Mouse (Mus musculus): ENCODE data around the gene Adamtsl1. TPM values are rescaled to one million over a fixed set of nuclear protein-coding genes. Genes with fewer than 3 reads are reported as not detected.

The Adamtsl1 gene
- polyA plus RNA-seq, 1 experiment from 2014 or later = 11.5 TPM

DNA sequence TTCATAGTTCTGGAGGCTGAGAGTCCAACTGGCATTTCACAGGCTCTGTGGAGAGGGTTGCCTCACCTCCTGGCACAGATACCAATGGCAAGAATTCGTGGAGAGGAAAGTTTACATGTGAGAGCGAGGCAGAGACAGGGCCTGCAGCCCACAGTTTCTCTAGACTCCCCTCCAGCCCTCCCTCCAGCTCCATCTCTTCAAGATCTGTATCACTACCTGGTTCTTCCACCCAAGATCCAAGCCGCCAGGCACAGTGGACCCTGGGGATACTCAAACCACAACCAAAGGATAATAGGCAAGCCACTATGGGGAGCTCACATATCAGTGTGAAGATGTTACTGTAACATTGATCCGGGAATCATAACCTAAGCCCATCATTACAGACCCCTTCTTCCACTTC, 546.6 kb downstream of the Adamtsl1 start:
- no peaks in the 10 kb centered on the region for H3K9me3 ChIP-seq (ENCODE audit: control insufficient read depth, low read length)
- no peak for ATAC-seq (ENCODE audit: low FRiP score)
- no peak overlapping the region for H3K4me2 ChIP-seq (replicated peaks)
- no peak overlapping the region for H3K9ac ChIP-seq
- WGBS = 87% methylated on average over 4 of the region's 4 CpGs
- H3K27ac ChIP-seq = no peak overlapping the region
- no peaks in the 10 kb centered on the region for H3K4me1 ChIP-seq (replicated peaks; ENCODE audit: control insufficient read depth, insufficient read depth, low read length)
- H3K27me3 ChIP-seq (ENCODE audit: control insufficient read depth, insufficient read depth, low read length) = no peaks in the 10 kb centered on the region
- H3K36me3 ChIP-seq (replicated peaks; ENCODE audit: control insufficient read depth, insufficient read depth) = no peaks in the 10 kb centered on the region
- no peak for DNase-seq (ENCODE audit: low spot score)
- H3K4me3 ChIP-seq (replicated peaks; ENCODE audit: low read length) = no peak overlapping the region

DNA sequence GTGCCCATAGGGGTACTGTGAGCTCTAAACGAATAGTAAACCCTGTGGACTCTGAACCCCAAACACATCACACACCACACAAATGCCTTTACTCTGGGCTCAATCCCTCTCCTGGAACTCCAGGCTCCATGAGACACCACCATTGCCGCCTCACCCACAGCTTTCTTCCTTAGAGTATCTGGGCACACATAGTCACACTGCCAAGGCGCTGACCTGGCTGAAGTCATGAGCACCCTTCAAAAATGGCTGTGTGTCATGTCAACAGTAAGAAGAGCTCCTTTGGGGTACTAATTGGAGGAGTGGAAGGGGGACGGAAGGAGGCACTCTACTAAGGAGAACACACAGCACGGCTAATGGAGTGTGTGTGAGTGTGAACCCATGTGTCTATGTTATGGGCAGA, 554.4 kb downstream of the Adamtsl1 start:
- H3K27me3 ChIP-seq (ENCODE audit: control insufficient read depth, insufficient read depth, low read length) = no peaks in the 10 kb centered on the region
- ATAC-seq (ENCODE audit: low FRiP score) (no peak), DNase-seq (ENCODE audit: low spot score) (no peak)
- no peaks in the 10 kb centered on the region for H3K9me3 ChIP-seq (ENCODE audit: control insufficient read depth, low read length)
- no peak overlapping the region for H3K4me2 ChIP-seq (replicated peaks)
- no peak overlapping the region for H3K4me3 ChIP-seq (replicated peaks; ENCODE audit: low read length)
- H3K27ac ChIP-seq = peak overlapping the region; percentile 60
- H3K4me1 ChIP-seq (replicated peaks; ENCODE audit: control insufficient read depth, insufficient read depth, low read length) = peaks cover 9% of the 10 kb centered on the region; the same call in 1 of the 2 replicates
- H3K36me3 ChIP-seq (replicated peaks; ENCODE audit: control insufficient read depth, insufficient read depth) = no peaks in the 10 kb centered on the region
- no peak overlapping the region for H3K9ac ChIP-seq
- 83% methylated on average over 5 of the region's 5 CpGs for WGBS

DNA sequence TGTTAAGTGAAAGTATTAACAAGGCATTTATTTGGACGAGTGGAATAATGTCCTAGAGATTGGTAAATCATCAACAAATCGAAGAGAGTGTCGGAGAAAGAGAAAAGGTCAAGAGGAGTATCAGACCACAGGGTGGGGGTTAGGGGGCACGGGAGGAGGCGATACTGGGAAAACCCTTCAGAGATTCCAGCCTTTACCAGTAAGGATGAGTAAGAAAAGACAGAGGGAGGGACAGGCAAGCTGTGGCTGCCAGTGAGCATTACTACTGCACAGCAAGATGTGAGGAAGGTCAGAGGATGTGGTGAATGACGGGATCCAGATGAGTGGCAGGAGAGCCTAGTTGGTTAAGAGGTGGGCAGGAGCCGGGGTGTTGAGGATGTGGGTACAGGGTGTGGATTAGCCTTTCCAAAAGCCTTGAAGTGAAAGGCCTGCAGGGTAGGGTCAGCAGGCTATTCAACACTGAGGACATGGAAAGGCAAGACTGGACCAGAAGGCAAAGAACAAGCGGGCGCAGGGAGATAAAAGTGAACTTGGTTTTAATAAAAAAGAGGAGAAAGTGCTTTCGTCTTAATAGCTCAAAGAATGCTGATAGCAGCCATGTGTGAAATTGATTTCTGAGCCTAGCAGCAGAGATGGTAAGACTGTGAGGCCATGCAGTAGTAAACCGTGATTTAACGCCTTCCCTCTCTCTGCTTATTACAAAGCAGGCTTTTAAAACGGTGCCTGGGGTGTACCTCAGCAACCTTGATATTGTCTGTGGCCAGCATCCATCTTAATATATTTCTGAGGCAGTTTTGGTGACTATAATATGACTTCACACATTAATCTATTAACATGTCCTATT, 555.1 kb downstream of the Adamtsl1 start:
- no peaks in the 10 kb centered on the region for H3K27me3 ChIP-seq (ENCODE audit: control insufficient read depth, insufficient read depth, low read length)
- no peaks in the 10 kb centered on the region for H3K9me3 ChIP-seq (ENCODE audit: control insufficient read depth, low read length)
- no peak overlapping the region for H3K4me3 ChIP-seq (replicated peaks; ENCODE audit: low read length)
- H3K4me1 ChIP-seq (replicated peaks; ENCODE audit: control insufficient read depth, insufficient read depth, low read length) = peaks cover 9% of the 10 kb centered on the region; the same call in 1 of the 2 replicates
- H3K27ac ChIP-seq = peak overlapping the region; percentile 60
- no peak overlapping the region for H3K4me2 ChIP-seq (replicated peaks)
- DNase-seq (ENCODE audit: low spot score) (peak; percentile 44), ATAC-seq (ENCODE audit: low FRiP score) (peak; percentile 82)
- H3K9ac ChIP-seq = 0 out of 2 replicates have a peak overlapping the region, but pooled peaks have one; percentile 22
- WGBS = 40% methylated on average over 13 of the region's 13 CpGs
- no peaks in the 10 kb centered on the region for H3K36me3 ChIP-seq (replicated peaks; ENCODE audit: control insufficient read depth, insufficient read depth)

DNA sequence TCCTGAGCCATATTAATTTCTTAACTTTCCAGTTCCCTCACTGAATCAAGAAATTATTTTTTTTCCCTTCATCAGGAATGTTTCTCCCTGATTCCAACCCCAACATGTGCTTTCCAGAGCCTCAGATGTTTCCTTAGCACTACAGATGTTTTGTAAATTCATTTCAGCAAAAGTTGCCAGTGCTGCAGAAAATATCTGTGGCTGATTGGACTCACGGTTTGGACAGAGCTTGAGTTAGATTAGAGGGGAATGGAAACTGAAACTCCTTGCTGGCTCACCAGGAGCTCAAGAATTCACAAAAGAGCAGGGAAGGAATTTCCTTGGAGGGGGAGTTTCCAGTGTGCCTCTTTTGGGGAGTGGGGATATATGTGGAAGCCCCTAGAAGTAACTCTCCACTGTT, 560.9 kb downstream of the Adamtsl1 start:
- no peak for ATAC-seq (ENCODE audit: low FRiP score)
- no peaks in the 10 kb centered on the region for H3K27me3 ChIP-seq (ENCODE audit: control insufficient read depth, insufficient read depth, low read length)
- no peak overlapping the region for H3K4me3 ChIP-seq (replicated peaks; ENCODE audit: low read length)
- H3K9me3 ChIP-seq (ENCODE audit: control insufficient read depth, low read length) = no peaks in the 10 kb centered on the region
- no peak for DNase-seq (ENCODE audit: low spot score)
- H3K36me3 ChIP-seq (replicated peaks; ENCODE audit: control insufficient read depth, insufficient read depth) = no peaks in the 10 kb centered on the region
- H3K4me1 ChIP-seq (replicated peaks; ENCODE audit: control insufficient read depth, insufficient read depth, low read length) = no peaks in the 10 kb centered on the region; the same call in 1 of the 2 replicates
- 43% methylated on average over 1 of the region's 1 CpGs for WGBS
- no peak overlapping the region for H3K4me2 ChIP-seq (replicated peaks)
- H3K27ac ChIP-seq = no peak overlapping the region
- no peak overlapping the region for H3K9ac ChIP-seq

DNA sequence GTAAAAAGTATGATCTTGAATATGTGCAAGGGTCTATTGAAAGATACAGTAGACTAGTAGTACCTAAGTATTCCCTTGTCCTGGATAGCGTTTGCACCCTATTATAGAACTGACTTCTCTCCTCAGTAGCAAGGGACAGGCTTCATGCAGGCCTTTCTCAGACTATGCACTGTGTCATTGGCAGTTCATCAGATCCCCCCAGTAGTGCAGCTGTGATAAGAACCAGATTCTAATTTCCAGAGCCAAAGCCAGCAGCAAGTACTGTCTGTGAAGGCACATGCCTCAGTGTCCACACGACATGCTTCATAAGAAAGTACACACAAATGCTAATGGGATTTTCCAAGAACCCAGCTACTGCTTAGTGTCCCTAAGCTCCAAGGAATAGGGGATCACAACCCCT, 563.4 kb downstream of the Adamtsl1 start:
- no peak overlapping the region for H3K4me3 ChIP-seq (replicated peaks; ENCODE audit: low read length)
- no peak overlapping the region for H3K9ac ChIP-seq
- ATAC-seq (ENCODE audit: low FRiP score) = no peak
- 92% methylated on average over 2 of the region's 2 CpGs for WGBS
- no peaks in the 10 kb centered on the region for H3K36me3 ChIP-seq (replicated peaks; ENCODE audit: control insufficient read depth, insufficient read depth)
- no peaks in the 10 kb centered on the region for H3K9me3 ChIP-seq (ENCODE audit: control insufficient read depth, low read length)
- H3K27me3 ChIP-seq (ENCODE audit: control insufficient read depth, insufficient read depth, low read length) = no peaks in the 10 kb centered on the region
- DNase-seq (ENCODE audit: low spot score) = no peak
- H3K27ac ChIP-seq = no peak overlapping the region
- no peak overlapping the region for H3K4me2 ChIP-seq (replicated peaks)
- H3K4me1 ChIP-seq (replicated peaks; ENCODE audit: control insufficient read depth, insufficient read depth, low read length) = no peaks in the 10 kb centered on the region

DNA sequence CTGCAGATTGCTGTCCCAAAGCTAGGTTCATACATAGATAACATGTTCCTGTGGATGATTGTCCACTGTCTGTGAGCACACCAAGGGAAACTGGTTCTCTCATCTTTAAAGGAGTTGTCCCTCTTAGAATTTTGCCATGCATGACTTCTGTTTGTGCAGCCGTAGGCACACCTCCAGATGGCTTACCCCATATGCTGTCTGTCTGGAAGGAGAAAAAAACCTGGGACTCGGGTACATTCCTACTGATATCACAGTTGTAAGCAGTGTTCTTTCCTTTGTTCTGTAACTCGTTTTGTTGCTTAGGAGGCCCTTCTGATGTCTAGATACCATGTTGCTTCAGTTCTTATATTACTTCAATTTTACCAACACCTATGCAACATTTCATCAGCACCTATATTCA, 563.9 kb downstream of the Adamtsl1 start:
- no peak for ATAC-seq (ENCODE audit: low FRiP score)
- Histone ChIP-seq H3K9me3 (ENCODE audit: control insufficient read depth, low read length) (no peaks in the 10 kb centered on the region), H3K4me2 (replicated peaks) (no peak overlapping the region), H3K36me3 (replicated peaks; ENCODE audit: control insufficient read depth, insufficient read depth) (no peaks in the 10 kb centered on the region), H3K27ac (no peak overlapping the region), H3K9ac (no peak overlapping the region), H3K27me3 (ENCODE audit: control insufficient read depth, insufficient read depth, low read length) (no peaks in the 10 kb centered on the region), H3K4me1 (replicated peaks; ENCODE audit: control insufficient read depth, insufficient read depth, low read length) (no peaks in the 10 kb centered on the region), H3K4me3 (replicated peaks; ENCODE audit: low read length) (no peak overlapping the region)
- DNase-seq (ENCODE audit: low spot score) = no peak
- WGBS = 66% methylated on average over 3 of the region's 3 CpGs

DNA sequence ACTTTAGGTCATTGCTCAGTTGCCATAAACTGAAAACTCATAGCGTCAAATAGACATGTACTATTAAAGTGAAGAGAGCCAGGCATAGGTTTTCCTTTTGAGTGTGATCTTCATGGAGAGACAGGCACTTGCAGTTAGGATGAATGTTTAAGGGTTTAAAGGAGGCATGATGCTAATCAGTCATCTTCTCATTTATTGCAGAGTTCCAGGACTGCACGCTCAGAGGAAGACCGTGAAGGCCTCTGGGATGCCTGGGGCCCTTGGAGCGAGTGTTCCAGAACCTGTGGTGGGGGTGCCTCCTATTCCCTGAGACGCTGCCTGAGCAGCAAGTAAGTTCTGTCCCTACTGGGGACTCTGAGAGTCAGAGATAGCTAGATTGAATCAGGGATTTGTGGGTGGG, 573.5 kb downstream of the Adamtsl1 start:
- H3K27me3 ChIP-seq (ENCODE audit: control insufficient read depth, insufficient read depth, low read length) = no peaks in the 10 kb centered on the region
- DNase-seq (ENCODE audit: low spot score) = no peak
- no peak overlapping the region for H3K27ac ChIP-seq
- no peaks in the 10 kb centered on the region for H3K9me3 ChIP-seq (ENCODE audit: control insufficient read depth, low read length)
- H3K9ac ChIP-seq = no peak overlapping the region
- no peak overlapping the region for H3K4me3 ChIP-seq (replicated peaks; ENCODE audit: low read length)
- no peaks in the 10 kb centered on the region for H3K36me3 ChIP-seq (replicated peaks; ENCODE audit: control insufficient read depth, insufficient read depth)
- WGBS = 89% methylated on average over 5 of the region's 5 CpGs
- no peaks in the 10 kb centered on the region for H3K4me1 ChIP-seq (replicated peaks; ENCODE audit: control insufficient read depth, insufficient read depth, low read length)
- no peak overlapping the region for H3K4me2 ChIP-seq (replicated peaks)
- no peak for ATAC-seq (ENCODE audit: low FRiP score)

DNA sequence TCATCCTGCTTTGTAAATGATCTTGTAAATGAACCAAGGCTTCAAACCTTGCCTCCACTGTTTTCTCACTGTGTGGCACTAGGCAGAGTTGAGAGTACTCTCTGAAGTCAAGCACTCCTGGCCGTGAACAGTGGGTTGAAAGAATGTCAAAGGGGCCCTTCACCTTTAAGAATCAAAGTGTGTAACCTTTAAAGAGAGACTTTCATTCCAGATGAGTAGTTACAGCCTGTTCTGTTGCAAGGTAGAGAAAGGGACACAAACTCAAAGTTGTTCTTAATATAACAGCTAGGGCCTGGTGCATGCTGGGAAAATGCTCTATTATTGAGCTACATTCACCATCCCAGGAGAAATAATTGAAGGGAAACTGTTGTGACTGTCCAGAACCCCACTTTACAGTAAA, 589.2 kb downstream of the Adamtsl1 start:
- no peaks in the 10 kb centered on the region for H3K9me3 ChIP-seq (ENCODE audit: control insufficient read depth, low read length)
- WGBS = 82% methylated on average over 1 of the region's 1 CpGs
- ATAC-seq (ENCODE audit: low FRiP score) = no peak
- H3K27ac ChIP-seq = no peak overlapping the region
- H3K36me3 ChIP-seq (replicated peaks; ENCODE audit: control insufficient read depth, insufficient read depth) = no peaks in the 10 kb centered on the region
- no peak for DNase-seq (ENCODE audit: low spot score)
- no peak overlapping the region for H3K4me3 ChIP-seq (replicated peaks; ENCODE audit: low read length)
- no peak overlapping the region for H3K4me2 ChIP-seq (replicated peaks)
- H3K4me1 ChIP-seq (replicated peaks; ENCODE audit: control insufficient read depth, insufficient read depth, low read length) = no peaks in the 10 kb centered on the region
- no peaks in the 10 kb centered on the region for H3K27me3 ChIP-seq (ENCODE audit: control insufficient read depth, insufficient read depth, low read length)
- no peak overlapping the region for H3K9ac ChIP-seq

DNA sequence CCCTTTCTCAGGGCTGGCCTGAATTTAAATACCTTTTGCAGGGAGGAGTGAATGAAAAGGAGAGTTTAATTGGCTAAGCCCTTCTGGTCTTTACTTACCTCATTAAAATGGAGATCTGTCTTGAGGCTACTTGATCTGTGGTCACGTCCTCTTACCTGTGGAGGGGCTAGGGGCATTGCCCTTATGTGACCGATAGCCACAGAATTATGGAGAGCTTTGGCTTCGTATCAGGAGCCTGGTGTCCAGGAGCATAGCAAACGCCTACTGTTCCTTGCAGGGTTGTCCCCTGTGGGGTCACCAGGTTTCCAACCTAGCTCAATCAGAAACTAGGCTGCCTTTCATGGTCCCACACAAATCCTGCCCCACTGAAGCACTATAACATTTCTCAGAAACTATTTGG, 594.4 kb downstream of the Adamtsl1 start:
- Histone ChIP-seq H3K4me2 (replicated peaks) (no peak overlapping the region), H3K9me3 (ENCODE audit: control insufficient read depth, low read length) (no peaks in the 10 kb centered on the region), H3K36me3 (replicated peaks; ENCODE audit: control insufficient read depth, insufficient read depth) (no peaks in the 10 kb centered on the region), H3K4me3 (replicated peaks; ENCODE audit: low read length) (no peak overlapping the region), H3K9ac (no peak overlapping the region), H3K27ac (no peak overlapping the region), H3K4me1 (replicated peaks; ENCODE audit: control insufficient read depth, insufficient read depth, low read length) (no peaks in the 10 kb centered on the region), H3K27me3 (ENCODE audit: control insufficient read depth, insufficient read depth, low read length) (no peaks in the 10 kb centered on the region)
- ATAC-seq (ENCODE audit: low FRiP score) (no peak), DNase-seq (ENCODE audit: low spot score) (no peak)
- WGBS = 97% methylated on average over 4 of the region's 4 CpGs

Measured in hindbrain, embryonic 14.5 days (tissue).